Mouse (Mus musculus) frontal cortex, postnatal 14 days (tissue): ENCODE measurements around the gene Gm49387.

Experiments
- DNase-seq, 2 experiments: peaks; one replicate each; pipeline ENCODE4 v3.0.0; 2022; ENCODE audit warnings: low spot score in 2 of 2

The Gm49387 gene

GRCm38 (mm10) chr14:31576846-31577697 is 63.6 kb downstream of the Gm49387 start:
- no peak for DNase-seq

- DNase-seq = peak; percentile 27 to 36
These were observed 64.8 kb downstream of the Gm49387 start for GRCm38 (mm10) chr14:31575866-31576265.

GRCm38 (mm10) chr14:31574903-31575665 is 65.6 kb downstream of the Gm49387 start:
- DNase-seq = no peak

GRCm38 (mm10) chr14:31572561-31573175 is 68.0 kb downstream of the Gm49387 start:
- peak; percentile 41 to 47 for DNase-seq

- no peak for DNase-seq
These were observed 69.3 kb downstream of the Gm49387 start for GRCm38 (mm10) chr14:31571419-31571818.

- DNase-seq = no peak
These were observed 70.3 kb downstream of the Gm49387 start for GRCm38 (mm10) chr14:31570131-31570951.

GRCm38 (mm10) chr14:31569151-31569631 is 71.5 kb downstream of the Gm49387 start:
- peak in 1 of 2 experiments; percentile 25 for DNase-seq

GRCm38 (mm10) chr14:31565478-31566212 is 75.0 kb downstream of the Gm49387 start:
- DNase-seq = no peak

GRCm38 (mm10) chr14:31564452-31565179 is 76.1 kb downstream of the Gm49387 start:
- no peak for DNase-seq

GRCm38 (mm10) chr14:31560886-31561285 is 79.8 kb downstream of the Gm49387 start:
- DNase-seq = no peak

- no peak for DNase-seq
These were observed 81.5 kb downstream of the Gm49387 start for GRCm38 (mm10) chr14:31559216-31559615.

- no peak for DNase-seq
These were observed 82.9 kb downstream of the Gm49387 start for GRCm38 (mm10) chr14:31557784-31558183.

- no peak for DNase-seq
These were observed 83.4 kb downstream of the Gm49387 start for GRCm38 (mm10) chr14:31557273-31557672.

- no peak for DNase-seq
These were observed 84.0 kb downstream of the Gm49387 start for GRCm38 (mm10) chr14:31556526-31557260.

GRCm38 (mm10) chr14:31555963-31556434 is 84.7 kb downstream of the Gm49387 start:
- no peak for DNase-seq

- DNase-seq = no peak
These were observed 85.7 kb downstream of the Gm49387 start for GRCm38 (mm10) chr14:31555021-31555420.

GRCm38 (mm10) chr14:31543885-31544442 is 96.7 kb downstream of the Gm49387 start:
- DNase-seq = no peak

GRCm38 (mm10) chr14:31537298-31537697 is 103.4 kb downstream of the Gm49387 start:
- DNase-seq = no peak

GRCm38 (mm10) chr14:31532656-31533055 is 108.0 kb downstream of the Gm49387 start:
- DNase-seq = no peak
